ENCODE assay signal across 8 mouse cellular contexts in genomic region chr17:56487441-56487888, GRCm38 (mm10). TPM values are rescaled to one million over a fixed set of nuclear protein-coding genes. Genes with fewer than 3 reads are reported as not detected.
DNase-seq lines count a peak whose midpoint lies in the region; ATAC-seq and TF ChIP-seq lines count a peak whose summit lies in the region.

No protein-coding gene starts in this region.

- no peak for DNase-seq in liver, adult 2 months (ENCODE audit: extremely low read depth, low read depth, low spot score)
- no peak for DNase-seq in liver
- DNase-seq in adrenal gland, postnatal 10 days = peak; percentile 63
- DNase-seq in forelimb bud, embryonic 11.5 days (ENCODE audit: low read depth, low spot score) = peak; percentile 59
- DNase-seq in kidney, postnatal 10 days = peak; percentile 77
- no peak for DNase-seq in MN1 (ENCODE audit: low spot score)
- DNase-seq in layer of hippocampus, adult 11-12 months (ENCODE audit: low spot score) = no peak

- WGBS in liver, adult 2 months = 26% methylated on average over 10 of the region's 16 CpGs
- WGBS in midbrain, embryonic 15.5 days = 4% methylated on average over 9 of the region's 16 CpGs

- peak overlapping the region; percentile 18; the same call in 1 of the 2 replicates for H3K4me2 ChIP-seq in midbrain, embryonic 15.5 days

- no peak overlapping the region for H3K9ac ChIP-seq in liver, adult 2 months (ENCODE audit: low read depth, low read length)
- no peak overlapping the region for H3K9ac ChIP-seq in midbrain, embryonic 15.5 days

- peak; percentile 59 for TF ChIP-seq CTCF in liver, adult 2 months (IDR thresholded peaks at IDR 0.05; ENCODE audit: low read depth, low read length)

- H3K79me2 ChIP-seq in liver, adult 2 months (ENCODE audit: control insufficient read depth, insufficient read depth, low read length) = no peaks in the 10 kb centered on the region

- ATAC-seq in midbrain, embryonic 15.5 days (replicated peaks) = peak; percentile 85

- H3K27ac ChIP-seq in liver, adult 2 months (replicated peaks; ENCODE audit: insufficient read depth, low read depth, low read length) = no peak overlapping the region
- H3K27ac ChIP-seq in midbrain, embryonic 15.5 days = peak overlapping the region; percentile 84

- TF ChIP-seq POLR2A in liver, adult 2 months (IDR thresholded peaks at IDR 0.05; ENCODE audit: extremely low read depth, insufficient read depth, low read length) = no peak

- H3K4me3 ChIP-seq in liver, adult 2 months (ENCODE audit: insufficient read depth, low read depth, low read length) = no peak overlapping the region
- H3K4me3 ChIP-seq in midbrain, embryonic 15.5 days = no peak overlapping the region; the same call in 1 of the 2 replicates

- H3K9me3 ChIP-seq in midbrain, embryonic 15.5 days = no peaks in the 10 kb centered on the region

- no peaks in the 10 kb centered on the region for H3K4me1 ChIP-seq in liver, adult 2 months (ENCODE audit: control insufficient read depth, insufficient read depth, low read length)
- H3K4me1 ChIP-seq in midbrain, embryonic 15.5 days = peaks cover 25% of the 10 kb centered on the region

- H3K27me3 ChIP-seq in liver, adult 2 months (ENCODE audit: control insufficient read depth, insufficient read depth, low read length) = no peaks in the 10 kb centered on the region
- no peaks in the 10 kb centered on the region for H3K27me3 ChIP-seq in midbrain, embryonic 15.5 days (replicated peaks)

- H3K36me3 ChIP-seq in liver, adult 2 months (ENCODE audit: control insufficient read depth, insufficient read depth, low read length) = no peaks in the 10 kb centered on the region
- no peaks in the 10 kb centered on the region for H3K36me3 ChIP-seq in midbrain, embryonic 15.5 days (replicated peaks)

RNA-seq across cellular contexts. Expression of gene Ptprs, which starts 11.2 kb away (rescaled TPM):
- total RNA-seq in liver, adult 2 months (2014; rRNA removed) = 4.4 and 6.0 TPM in 2 replicates
- 7.5 and 10.2 TPM in 2 replicates for polyA plus RNA-seq in liver, adult 2 months (2012; rRNA removed)
- total RNA-seq in adrenal gland, postnatal 10 days (2021) = 100 to 1,000 TPM in 1 of 2 experiments, 10 to 100 TPM in 1; 77.1 to 106 TPM
- polyA plus RNA-seq in midbrain, embryonic 15.5 days (2015; fragmentation: Nextera tagmentation; extraction: Ambion mirVana) = 339 and 349 TPM in 2 replicates

RNA-seq across cellular contexts. Expression of gene Znrf4, which starts 24.8 kb away (rescaled TPM):
- total RNA-seq in liver, adult 2 months (2014; rRNA removed) = not detected in 2 replicates
- polyA plus RNA-seq in liver, adult 2 months (2012; rRNA removed) = not detected in 2 replicates
- not detected for total RNA-seq in adrenal gland, postnatal 10 days (2021)
- polyA plus RNA-seq in midbrain, embryonic 15.5 days (2015; fragmentation: Nextera tagmentation; extraction: Ambion mirVana) = not detected in 2 replicates

Comparison
In these comparisons a context has a peak if more than half of its experiments do, and no peak if none do; other contexts are left out.
1. DNase-seq: peak in adrenal gland, postnatal 10 days (single experiment), forelimb bud, embryonic 11.5 days (single experiment) and kidney, postnatal 10 days (single experiment); none in liver, adult 2 months (single experiment), liver (single experiment), MN1 (single experiment) and layer of hippocampus, adult 11-12 months (single experiment).
2. RNA of gene Ptprs, which starts 11.2 kb away (total RNA-seq): 77.1 to 106 TPM in adrenal gland, postnatal 10 days; 4.4 to 6.0 TPM in liver, adult 2 months; every median in the first group is over 10 times any median in the second.